Mouse (Mus musculus) intestine, postnatal 0 days (tissue): ENCODE measurements around the gene Gm19426. TPM values are rescaled to one million over a fixed set of nuclear protein-coding genes. Genes with fewer than 3 reads are reported as not detected.

Experiments used
- ATAC-seq: fragments of 200-750 bp; cut with Nextera tagmentation; 2 replicates; pipeline ENCODE4 v1.8.0; 2017; ENCODE audit warnings: mild to moderate bottlenecking, moderate TSS enrichment, moderate library complexity
- H3K27ac ChIP-seq: fragments of 300-500 bp; sonication (generic); 2 replicates; pipeline ENCODE4 v1.5.1; 2014; ENCODE audit warnings: mild to moderate bottlenecking, low read depth, low read length, moderate library complexity
- H3K27me3 ChIP-seq: fragments of 300-500 bp; sonication (generic); replicated peaks from 2 replicates; pipeline ENCODE4 v1.6.1; 2014; ENCODE audit warnings: low read length, mixed read lengths; ENCODE audit not compliant: control insufficient read depth, insufficient read depth
- H3K36me3 ChIP-seq: fragments of 300-500 bp; sonication (generic); 2 replicates; pipeline ENCODE4 v1.6.1; 2014; ENCODE audit warnings: mild to moderate bottlenecking, moderate library complexity; ENCODE audit not compliant: control insufficient read depth, insufficient read depth
- H3K4me1 ChIP-seq: fragments of 300-500 bp; sonication (generic); replicated peaks from 2 replicates; pipeline ENCODE4 v1.6.1; 2014; ENCODE audit warnings: antibody characterized with exemption, low read length, mixed read lengths; ENCODE audit not compliant: control insufficient read depth, insufficient read depth
- H3K4me2 ChIP-seq: fragments of 300-500 bp; sonication (generic); replicated peaks from 2 replicates; pipeline ENCODE4 v1.6.1; 2014; ENCODE audit warnings: low read depth, mild to moderate bottlenecking, moderate library complexity
- H3K4me3 ChIP-seq: fragments of 300-500 bp; sonication (generic); 2 replicates; pipeline ENCODE4 v1.5.1; 2014; ENCODE audit warnings: low read depth, low read length
- H3K9ac ChIP-seq: fragments of 300-500 bp; sonication (generic); 2 replicates; pipeline ENCODE4 v1.6.1; 2014; ENCODE audit warnings: mild to moderate bottlenecking, low read depth, low read length
- H3K9me3 ChIP-seq: fragments of 300-500 bp; sonication (generic); 2 replicates; pipeline ENCODE4 v1.6.1; 2016; ENCODE audit warnings: mixed run types; ENCODE audit not compliant: control insufficient read depth
- CTCF ChIP-seq: sonication (generic); IDR thresholded peaks from 2 replicates; pipeline ENCODE4 v1.5.1; 2016; ENCODE audit warnings: low read depth, mild to moderate bottlenecking, control low read depth, antibody characterized with exemption, moderate library complexity
- WGBS: fragments of 180-500 bp; shearing (Covaris S2); extraction: QIAGEN DNeasy Blood & Tissue Kit; methylation state at CpG from one replicate; pipeline ENCODE4 v1.1.7; 2014; 5-methylcytosine and 5-hydroxymethylcytosine counted together
- polyA plus RNA-seq: library from polyadenylated mRNA; unstranded; fragments of >200 nt; fragmentation: Nextera tagmentation; extraction: Ambion mirVana; gene quantifications from 2 replicates; pipeline ENCODE4 v1.2.1, GENCODE M21; 2015

Gm19426 gene
- polyA plus RNA-seq, 1 experiment from 2014 or later = 2.5 TPM

DNA sequence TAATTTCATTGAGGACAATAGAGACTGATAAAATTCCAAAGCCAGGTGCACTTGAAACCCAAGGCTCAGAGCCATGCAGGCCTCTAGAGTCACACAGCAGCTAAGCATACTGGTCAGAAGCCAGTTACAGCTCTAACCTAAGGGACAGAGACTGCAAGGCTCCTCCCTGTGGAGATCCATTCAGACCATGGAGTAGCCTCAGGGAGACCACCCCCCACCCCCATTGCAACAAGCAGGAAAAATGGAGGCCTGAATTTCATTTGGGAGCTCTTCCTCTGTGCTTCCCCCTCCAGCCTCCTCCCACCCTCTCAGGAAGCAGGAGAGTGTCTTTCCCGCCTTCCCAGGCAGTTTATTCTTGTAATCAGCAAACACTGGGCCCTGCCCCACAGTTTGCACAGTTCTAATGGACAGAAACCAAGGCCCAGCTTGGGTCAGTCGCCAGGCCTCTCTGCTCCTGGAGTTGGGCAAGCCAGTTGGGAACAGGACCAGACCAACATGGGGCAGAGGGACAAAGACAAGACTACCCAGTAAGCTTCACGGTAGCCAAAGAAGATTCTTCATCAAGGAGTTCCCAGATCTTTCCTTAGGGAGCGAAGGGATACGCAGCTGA is 1.5 kb downstream of the Gm19426 start:
- peak overlapping the region; percentile 63; the same call in 1 of the 2 replicates for H3K9ac ChIP-seq

DNA sequence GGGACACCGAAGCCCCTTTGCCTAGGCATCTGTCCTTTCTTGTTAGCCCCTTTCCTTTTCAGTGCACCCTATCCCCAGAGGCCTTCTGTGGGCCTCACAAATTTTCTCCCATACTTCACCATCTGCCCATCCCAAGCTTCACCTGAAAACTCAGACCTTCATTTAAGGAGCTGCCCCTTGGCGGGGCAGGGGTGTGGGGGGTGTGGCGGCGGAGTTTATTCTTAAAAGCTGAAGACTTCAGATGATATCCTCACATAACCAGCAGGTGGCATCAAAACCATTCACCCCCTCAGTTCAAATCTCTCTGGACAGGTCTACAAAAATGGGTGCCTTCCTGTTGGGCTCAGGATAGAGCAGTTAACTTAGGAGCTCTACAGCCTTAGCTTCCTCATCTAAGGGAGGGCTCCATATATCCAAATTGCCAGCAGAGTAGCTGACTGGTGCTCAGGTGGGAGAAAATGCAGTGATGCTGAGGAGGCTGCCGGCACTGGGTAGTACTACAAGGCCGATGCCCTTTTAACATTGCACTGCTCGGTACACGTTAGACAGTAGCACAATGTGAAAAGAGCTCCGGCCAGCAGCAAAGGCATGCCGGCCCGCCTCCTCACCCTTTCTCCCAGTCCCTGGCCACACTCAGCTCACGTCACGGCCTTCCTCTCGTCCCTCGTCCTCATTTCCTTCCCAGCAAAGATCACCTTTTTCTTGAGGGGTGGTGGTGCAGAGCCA is 2.7 kb downstream of the Gm19426 start:
- 81% methylated on average over 15 of the region's 15 CpGs for WGBS
- Histone ChIP-seq H3K9ac (no peak overlapping the region), H3K9me3 (no peaks in the 10 kb centered on the region)

More for the DNA sequence above, 1.5 kb downstream of the Gm19426 start:
- Histone ChIP-seq H3K36me3 (no peaks in the 10 kb centered on the region), H3K4me2 (peak overlapping the region; percentile 92), H3K9me3 (no peaks in the 10 kb centered on the region), H3K4me3 (peak overlapping the region; percentile 79), H3K27me3 (peaks cover 5% of the 10 kb centered on the region; the same call in 1 of the 2 replicates), H3K27ac (0 out of 2 replicates have a peak overlapping the region, but pooled peaks have one; percentile 90), H3K4me1 (peaks cover 14% of the 10 kb centered on the region)
- 0 out of 2 replicates have a peak, but pooled peaks have one; percentile 1 for TF ChIP-seq CTCF
- ATAC-seq = no peak
- WGBS = 24% methylated on average over 5 of the region's 5 CpGs

DNA sequence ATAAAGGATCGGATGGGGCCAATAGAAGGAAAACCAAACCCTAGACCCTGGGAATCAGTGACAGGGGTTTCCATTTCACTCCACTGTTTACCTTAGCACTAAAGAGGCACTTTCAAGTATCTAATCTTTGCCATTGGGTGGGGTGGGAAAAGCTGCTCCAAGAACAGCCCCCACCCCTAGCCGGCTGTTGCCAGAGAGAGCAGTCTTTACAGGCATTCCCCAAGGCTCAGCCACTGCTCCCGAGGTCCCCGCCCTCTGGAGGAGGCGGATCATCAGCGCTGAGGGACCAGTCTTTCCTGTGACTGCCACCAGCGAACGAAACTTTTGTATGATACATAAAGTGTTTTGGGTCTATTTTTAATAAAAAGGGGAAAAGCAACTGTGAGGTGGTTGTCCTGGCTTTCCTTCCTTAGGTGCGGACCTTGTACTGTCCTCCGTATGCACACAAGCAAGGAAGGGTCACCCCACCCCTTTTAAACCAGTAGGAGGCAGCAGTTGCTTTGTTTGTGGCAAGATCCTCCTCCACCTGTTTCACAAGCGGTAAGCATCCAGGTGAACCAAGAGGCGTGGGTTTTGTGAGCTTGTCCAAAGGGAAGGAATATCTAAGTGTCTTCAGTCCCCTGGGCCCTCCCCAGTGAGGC is 5.1 kb downstream of the Gm19426 start:
- under 1% methylated on average over 12 of the region's 12 CpGs for WGBS
- Histone ChIP-seq H3K27me3 (peaks cover 24% of the 10 kb centered on the region), H3K9me3 (no peaks in the 10 kb centered on the region), H3K27ac (no peak overlapping the region), H3K36me3 (no peaks in the 10 kb centered on the region), H3K4me3 (peak overlapping the region; percentile 18), H3K4me1 (peaks cover 17% of the 10 kb centered on the region), H3K4me2 (peak overlapping the region; percentile 59), H3K9ac (no peak overlapping the region)
- ATAC-seq = peak; percentile 73
- TF ChIP-seq CTCF = peak; percentile 86

More for the DNA sequence above, 2.7 kb downstream of the Gm19426 start:
- peaks cover 11% of the 10 kb centered on the region; the same call in 1 of the 2 replicates for H3K27me3 ChIP-seq
- no peak overlapping the region for H3K4me3 ChIP-seq
- no peak overlapping the region for H3K27ac ChIP-seq
- TF ChIP-seq CTCF = peak; percentile 65
- no peak overlapping the region for H3K4me2 ChIP-seq
- no peak for ATAC-seq
- H3K4me1 ChIP-seq = peaks cover 17% of the 10 kb centered on the region
- H3K36me3 ChIP-seq = no peaks in the 10 kb centered on the region

GRCm38 (mm10) chr2:84737451-84737925 is 6.0 kb downstream of the Gm19426 start:
- 9% methylated on average over 8 of the region's 8 CpGs for WGBS
- no peak for ATAC-seq
- peak overlapping the region; percentile 24; the same call in 1 of the 2 replicates for H3K4me2 ChIP-seq
- H3K27ac ChIP-seq = peak overlapping the region; percentile 41; the same call in 1 of the 2 replicates
- H3K9me3 ChIP-seq = no peaks in the 10 kb centered on the region
- TF ChIP-seq CTCF = peak; percentile 58
- H3K4me3 ChIP-seq = no peak overlapping the region
- peaks cover 24% of the 10 kb centered on the region for H3K27me3 ChIP-seq
- peaks cover 15% of the 10 kb centered on the region for H3K4me1 ChIP-seq
- no peak overlapping the region for H3K9ac ChIP-seq
- H3K36me3 ChIP-seq = no peaks in the 10 kb centered on the region

DNA sequence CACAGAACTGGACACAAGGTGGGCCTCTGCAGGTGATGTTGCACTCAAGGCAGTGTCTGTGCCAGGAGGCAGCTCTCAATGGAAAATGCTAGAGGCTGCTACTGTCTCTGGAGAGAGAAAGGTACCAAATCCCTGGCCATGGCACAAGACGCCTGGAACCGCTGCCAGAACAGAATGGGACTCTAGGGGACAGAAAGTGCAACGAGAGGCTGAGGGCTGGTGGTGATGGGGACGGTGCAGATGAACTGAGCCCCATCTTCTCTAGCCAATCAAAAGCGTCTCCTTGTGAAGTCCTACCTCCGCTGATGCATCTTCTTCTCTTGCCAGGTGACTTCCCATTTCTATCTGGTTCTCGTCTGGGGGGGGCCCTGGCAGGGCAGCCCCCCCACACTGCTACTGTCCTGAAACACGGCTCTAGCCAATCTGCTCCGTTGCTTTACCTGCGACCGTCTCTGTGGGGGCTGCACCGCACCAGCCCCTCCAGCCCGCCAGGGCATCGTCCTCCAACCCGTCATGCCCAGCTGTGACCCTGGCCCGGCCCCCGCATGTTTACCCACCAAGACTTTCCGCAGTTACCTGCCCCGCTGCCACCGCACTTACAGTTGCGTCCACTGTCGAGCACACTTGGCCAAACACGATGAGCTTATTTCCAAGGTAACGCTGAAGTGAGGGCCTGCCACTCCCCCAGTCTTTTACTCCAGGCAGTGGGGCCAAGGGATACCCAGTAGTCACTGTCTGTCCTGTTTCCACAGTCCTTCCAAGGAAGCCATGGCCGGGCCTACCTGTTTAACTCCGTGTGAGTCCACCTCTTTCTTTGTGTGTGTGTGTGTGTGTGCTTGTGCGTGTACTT is 6.9 kb downstream of the Gm19426 start:
- H3K27me3 ChIP-seq = peaks cover 24% of the 10 kb centered on the region
- no peak overlapping the region; the same call in 1 of the 2 replicates for H3K4me2 ChIP-seq
- no peaks in the 10 kb centered on the region for H3K36me3 ChIP-seq
- H3K27ac ChIP-seq = no peak overlapping the region
- no peak for ATAC-seq
- no peaks in the 10 kb centered on the region for H3K9me3 ChIP-seq
- TF ChIP-seq CTCF = no peak
- 6% methylated on average over 27 of the region's 27 CpGs for WGBS
- no peak overlapping the region for H3K4me3 ChIP-seq
- H3K9ac ChIP-seq = no peak overlapping the region
- 0 out of 2 replicates have a peak, but pooled peaks cover 8% of the 10 kb centered on the region for H3K4me1 ChIP-seq
